Mouse (Mus musculus) embryonic facial prominence, embryonic 11.5 days (tissue): ENCODE measurements at regions not wholly inside any gene's neighbourhood (a gene's known extent, or its start where the extent isn't known, plus 50 kb on each side); places are given as distances from the start of the nearest gene placed in this dataset.

Experiments used
- ATAC-seq: fragments of 200-750 bp; cut with Nextera tagmentation; replicated peaks from 2 replicates; pipeline ENCODE4 v1.8.0; 2017; ENCODE audit warnings: low read depth; ENCODE audit not compliant: insufficient number of reproducible peaks, low FRiP score, low TSS enrichment
- DNase-seq: peaks from one replicate; pipeline ENCODE4 v3.0.0-alpha.2; 2015; ENCODE audit warnings: low spot score
- H3K27ac ChIP-seq: fragments of 300-500 bp; sonication (generic); replicated peaks from 2 replicates; pipeline ENCODE4 v1.5.1; 2014; ENCODE audit warnings: mild to moderate bottlenecking, low read depth, low read length, control low read depth
- H3K27me3 ChIP-seq: fragments of 300-500 bp; sonication (generic); 2 replicates; pipeline ENCODE4 v1.6.1; 2014; ENCODE audit warnings: mild to moderate bottlenecking, low read length, moderate library complexity, mixed read lengths; ENCODE audit not compliant: control insufficient read depth, insufficient read depth
- H3K36me3 ChIP-seq: fragments of 300-500 bp; sonication (generic); replicated peaks from 2 replicates; pipeline ENCODE4 v1.6.1; 2014; ENCODE audit warnings: low read depth, mild to moderate bottlenecking, low read length, moderate library complexity, mixed read lengths; ENCODE audit not compliant: control insufficient read depth, insufficient read depth
- H3K4me1 ChIP-seq: fragments of 300-500 bp; sonication (generic); 2 replicates; pipeline ENCODE4 v1.6.1; 2014; ENCODE audit warnings: low read length, mixed read lengths; ENCODE audit not compliant: control insufficient read depth, insufficient read depth
- H3K4me2 ChIP-seq: fragments of 300-500 bp; sonication (generic); 2 replicates; pipeline ENCODE4 v1.6.1; 2014; ENCODE audit warnings: low read depth, mild to moderate bottlenecking, control low read depth, low read length, moderate library complexity
- H3K4me3 ChIP-seq: fragments of 300-500 bp; sonication (generic); 2 replicates; pipeline ENCODE4 v1.5.1; 2014; ENCODE audit warnings: low read depth, low read length, control low read depth
- H3K9ac ChIP-seq: fragments of 300-500 bp; sonication (generic); replicated peaks from 2 replicates; pipeline ENCODE4 v1.6.1; 2014; ENCODE audit warnings: mild to moderate bottlenecking, control low read depth, low read length
- H3K9me3 ChIP-seq: fragments of 300-500 bp; sonication (generic); replicated peaks from 2 replicates; pipeline ENCODE4 v1.6.1; 2016; ENCODE audit warnings: mild to moderate bottlenecking, low read length, inconsistent platforms, mixed read lengths; ENCODE audit not compliant: control insufficient read depth
- WGBS: fragments of 180-500 bp; shearing (Covaris S2); extraction: QIAGEN DNeasy Blood & Tissue Kit; methylation state at CpG from one replicate; pipeline ENCODE4 v1.1.7; 2014; 5-methylcytosine and 5-hydroxymethylcytosine counted together

DNA sequence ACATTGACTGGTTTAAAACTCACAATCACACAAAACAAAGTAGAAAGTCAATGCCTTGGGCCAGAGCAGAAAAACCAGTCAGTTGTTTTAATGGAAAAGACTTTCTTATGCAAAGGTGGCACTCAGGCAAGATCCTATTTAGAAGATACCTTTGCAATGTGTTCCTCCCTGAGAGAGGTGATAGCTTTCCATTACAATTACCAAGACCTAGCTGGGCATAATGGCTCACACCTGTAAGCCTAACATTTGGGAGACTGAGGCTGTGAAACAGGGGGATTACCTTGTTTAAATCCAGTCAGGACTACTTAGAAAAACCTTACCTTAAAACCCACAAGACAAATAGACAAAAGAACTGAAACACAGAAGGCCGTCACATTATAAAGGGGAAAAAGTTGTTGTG is 57.9 kb upstream of the Nabp1 start:
- Histone ChIP-seq H3K36me3 (no peaks in the 10 kb centered on the region), H3K4me3 (no peak overlapping the region), H3K9me3 (no peaks in the 10 kb centered on the region), H3K27me3 (no peaks in the 10 kb centered on the region), H3K4me2 (no peak overlapping the region), H3K9ac (no peak overlapping the region), H3K27ac (no peak overlapping the region), H3K4me1 (no peaks in the 10 kb centered on the region)
- ATAC-seq (no peak), DNase-seq (no peak)
- 79% methylated on average over 1 of the region's 1 CpGs for WGBS

DNA sequence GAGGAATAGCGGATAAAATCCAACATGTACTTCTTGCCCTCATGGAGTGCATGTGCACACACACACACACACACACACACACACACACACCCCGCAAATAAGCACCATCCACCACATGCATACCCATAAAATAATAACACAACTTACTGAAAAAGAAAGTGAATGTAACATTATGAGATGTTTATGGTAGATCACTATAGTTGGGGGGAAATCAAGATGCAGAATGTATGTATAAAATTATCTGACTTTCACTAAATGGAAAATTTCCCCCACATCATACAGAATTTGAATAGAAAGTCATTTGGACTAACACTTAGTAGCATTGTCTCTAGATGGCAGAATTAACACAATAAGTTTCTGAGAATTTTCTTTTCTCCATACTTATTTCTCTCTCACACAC is 57.2 kb upstream of the Nabp1 start:
- DNase-seq (no peak), ATAC-seq (no peak)
- Histone ChIP-seq H3K4me1 (no peaks in the 10 kb centered on the region), H3K27ac (no peak overlapping the region), H3K4me2 (no peak overlapping the region), H3K4me3 (no peak overlapping the region), H3K27me3 (no peaks in the 10 kb centered on the region), H3K9me3 (no peaks in the 10 kb centered on the region), H3K36me3 (no peaks in the 10 kb centered on the region), H3K9ac (no peak overlapping the region)
- WGBS, result 88% methylated on average over 2 of the region's 2 CpGs

- H3K4me1 ChIP-seq, result no peaks in the 10 kb centered on the region
Observed at GRCm38 (mm10) chr1:51531360-51531759, 53.1 kb upstream of the Nabp1 start.

GRCm38 (mm10) chr1:51530191-51530926 is 52.1 kb upstream of the Nabp1 start:
- Histone ChIP-seq H3K9ac (no peak overlapping the region), H3K36me3 (no peaks in the 10 kb centered on the region), H3K4me1 (no peaks in the 10 kb centered on the region), H3K4me2 (no peak overlapping the region), H3K9me3 (no peaks in the 10 kb centered on the region), H3K4me3 (no peak overlapping the region), H3K27me3 (no peaks in the 10 kb centered on the region), H3K27ac (no peak overlapping the region)
- 57% methylated on average over 9 of the region's 9 CpGs for WGBS
- DNase-seq (peak; percentile 52), ATAC-seq (no peak)

More at GRCm38 (mm10) chr1:51531360-51531759, 53.1 kb upstream of the Nabp1 start:
- Histone ChIP-seq H3K4me3 (no peak overlapping the region), H3K27ac (no peak overlapping the region), H3K4me2 (no peak overlapping the region), H3K9ac (no peak overlapping the region), H3K27me3 (no peaks in the 10 kb centered on the region), H3K9me3 (no peaks in the 10 kb centered on the region), H3K36me3 (no peaks in the 10 kb centered on the region)
- ATAC-seq, result no peak
- DNase-seq, result no peak
- whole genome bisulfite sequencing, result 26% methylated on average over 1 of the region's 1 CpGs

DNA sequence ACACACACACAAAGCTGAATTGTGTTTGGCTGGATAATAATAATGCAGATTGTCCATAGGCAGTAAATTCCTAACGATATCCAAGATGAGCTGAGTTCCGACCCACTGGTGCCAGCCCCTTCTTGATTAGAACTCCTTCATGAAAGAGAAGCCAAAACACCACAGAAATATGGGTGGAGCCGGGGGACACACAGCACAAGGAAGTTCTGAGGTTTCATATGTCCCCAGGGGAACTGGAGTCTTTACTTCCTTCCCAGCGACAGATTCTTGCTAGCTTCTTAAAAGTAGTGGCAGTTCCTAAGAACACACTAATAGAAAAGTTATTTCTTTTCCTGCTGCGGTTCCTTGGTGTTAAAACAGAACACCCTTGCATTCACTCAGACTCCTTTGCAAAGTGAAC is 51.4 kb upstream of the Nabp1 start:
- no peak for DNase-seq
- no peak overlapping the region for H3K4me2 ChIP-seq
- no peaks in the 10 kb centered on the region for H3K36me3 ChIP-seq
- ATAC-seq, result no peak
- H3K4me1 ChIP-seq, result no peaks in the 10 kb centered on the region
- no peak overlapping the region for H3K27ac ChIP-seq
- H3K27me3 ChIP-seq, result no peaks in the 10 kb centered on the region
- H3K9ac ChIP-seq, result no peak overlapping the region
- H3K9me3 ChIP-seq, result no peaks in the 10 kb centered on the region
- WGBS, result 45% methylated on average over 5 of the region's 5 CpGs
- H3K4me3 ChIP-seq, result no peak overlapping the region

GRCm38 (mm10) chr1:51528671-51529070 is 50.4 kb upstream of the Nabp1 start:
- no peak overlapping the region for H3K9ac ChIP-seq
- no peak overlapping the region for H3K4me2 ChIP-seq
- 78% methylated on average over 1 of the region's 1 CpGs for WGBS
- ATAC-seq, result no peak
- no peak for DNase-seq
- no peak overlapping the region for H3K4me3 ChIP-seq
- no peaks in the 10 kb centered on the region for H3K9me3 ChIP-seq
- no peaks in the 10 kb centered on the region for H3K27me3 ChIP-seq
- H3K36me3 ChIP-seq, result no peaks in the 10 kb centered on the region
- no peaks in the 10 kb centered on the region for H3K4me1 ChIP-seq
- no peak overlapping the region for H3K27ac ChIP-seq
